Mouse (Mus musculus) common myeloid progenitor, adult 5-6 weeks (primary cell): ENCODE measurements at regions not wholly inside any gene's neighbourhood (a gene's known extent, or its start where the extent isn't known, plus 50 kb on each side); places are given as distances from the start of the nearest gene placed in this dataset.

Experiments
- ATAC-seq: replicated peaks from 2 replicates; pipeline ENCODE4 v1.8.0; 2016; ENCODE audit warnings: low read depth, mild to moderate bottlenecking, moderate TSS enrichment, inconsistent platforms; ENCODE audit not compliant: poor library complexity, severe bottlenecking

DNA sequence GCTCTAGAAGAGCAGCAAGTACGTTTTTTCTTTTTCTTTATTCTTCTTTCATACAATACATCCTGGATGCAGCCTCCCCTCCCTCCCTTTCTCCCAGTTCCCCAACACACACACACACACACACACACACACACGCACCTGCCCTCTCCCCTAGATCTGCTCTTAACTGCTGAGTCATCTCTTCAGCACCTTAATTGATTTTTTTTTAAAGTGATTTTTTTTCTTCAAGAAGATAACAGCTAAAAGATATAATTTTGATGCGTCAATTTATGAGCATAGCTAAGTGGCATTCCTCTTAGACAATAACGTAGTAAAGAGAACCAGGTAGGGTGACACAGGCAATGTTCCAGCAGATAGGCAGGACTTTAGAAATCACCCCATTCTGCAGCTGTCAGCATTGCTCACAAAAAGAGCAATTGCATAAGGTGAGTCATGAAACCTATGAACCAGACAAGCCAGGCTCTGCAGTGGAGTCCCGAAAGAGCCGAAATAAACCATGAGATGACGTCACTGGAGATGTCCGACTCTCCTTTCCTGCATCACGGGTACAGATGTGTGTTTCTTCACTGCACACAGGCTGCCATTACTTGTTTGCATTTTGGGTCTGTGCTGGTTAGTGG is 63.9 kb upstream of the Tnrc6a start:
- ATAC-seq: no peak

DNA sequence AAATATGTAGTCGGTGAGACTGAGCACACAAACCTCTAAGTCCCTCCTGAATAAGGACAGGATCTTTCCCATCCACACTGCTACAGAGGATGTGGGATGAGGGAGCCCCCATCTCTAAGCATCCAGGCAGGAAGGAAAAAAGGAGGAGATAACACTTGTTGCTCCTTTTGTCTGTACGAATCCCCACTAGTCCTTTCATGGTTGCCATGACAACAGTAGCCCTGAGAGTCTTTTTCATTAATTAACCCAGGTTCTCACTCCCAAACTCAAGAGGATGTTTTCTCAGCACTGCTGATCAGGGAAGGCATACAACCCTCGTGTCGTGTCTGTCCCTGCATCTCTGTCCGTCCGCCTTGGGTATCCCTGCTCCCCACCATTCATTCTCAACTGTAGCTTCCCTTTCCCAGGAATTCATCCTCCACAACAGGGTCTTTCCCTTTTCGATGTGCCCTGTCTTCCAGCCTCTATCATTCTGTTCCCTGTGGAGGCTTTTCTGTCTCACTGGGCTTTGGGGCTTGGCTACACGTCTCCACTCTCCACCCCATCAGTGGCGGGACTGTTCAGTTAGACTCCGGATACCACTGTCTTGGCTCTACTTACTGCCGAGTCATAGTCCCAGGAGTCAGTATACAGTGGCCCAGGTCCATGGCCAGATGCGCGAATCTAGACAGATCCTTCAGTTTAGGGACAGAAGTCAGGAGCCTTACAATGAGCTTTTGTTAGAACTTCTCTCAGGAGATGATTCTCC is 60.2 kb upstream of the Tnrc6a start:
- ATAC-seq: peak; percentile 58; the same call in 1 of the 2 replicates

DNA sequence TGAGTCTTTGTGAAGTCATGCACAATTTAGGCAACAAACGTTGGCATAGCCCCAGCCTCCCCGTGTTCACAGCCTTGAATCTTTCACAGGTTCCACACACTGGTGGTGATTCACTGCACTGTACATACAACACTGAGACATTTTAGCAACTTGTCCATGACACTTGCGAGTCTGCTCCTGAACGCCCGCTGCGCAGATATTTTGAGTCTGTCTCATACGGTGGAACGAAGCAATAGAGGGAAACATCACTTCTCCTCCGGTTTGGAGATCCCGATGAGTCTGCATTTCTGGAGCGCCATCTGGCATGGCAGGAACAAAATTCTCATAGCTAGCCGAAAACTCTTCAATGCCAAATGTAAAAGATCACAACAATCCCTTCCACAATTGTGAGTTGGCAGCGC is 57.7 kb upstream of the Tnrc6a start:
- ATAC-seq: no peak

DNA sequence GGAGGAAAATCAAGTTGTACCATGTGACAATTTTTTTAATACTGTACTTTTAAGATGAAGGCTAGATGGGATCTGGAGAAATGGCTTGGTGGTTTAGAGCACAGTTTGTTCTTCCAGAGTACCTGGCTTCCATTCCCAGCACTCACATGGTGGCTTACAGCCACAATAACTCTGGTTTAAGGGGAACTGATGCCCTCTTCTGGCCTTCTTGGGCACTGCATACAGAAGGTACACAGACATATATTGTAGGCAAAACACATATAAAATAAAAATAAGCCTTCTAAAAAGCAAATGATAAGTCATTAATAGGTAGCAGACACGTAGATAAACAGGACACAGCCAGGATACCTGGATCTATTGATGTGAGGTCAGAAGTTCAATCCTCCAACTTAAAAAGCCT is 56.3 kb upstream of the Tnrc6a start:
- ATAC-seq: no peak

DNA sequence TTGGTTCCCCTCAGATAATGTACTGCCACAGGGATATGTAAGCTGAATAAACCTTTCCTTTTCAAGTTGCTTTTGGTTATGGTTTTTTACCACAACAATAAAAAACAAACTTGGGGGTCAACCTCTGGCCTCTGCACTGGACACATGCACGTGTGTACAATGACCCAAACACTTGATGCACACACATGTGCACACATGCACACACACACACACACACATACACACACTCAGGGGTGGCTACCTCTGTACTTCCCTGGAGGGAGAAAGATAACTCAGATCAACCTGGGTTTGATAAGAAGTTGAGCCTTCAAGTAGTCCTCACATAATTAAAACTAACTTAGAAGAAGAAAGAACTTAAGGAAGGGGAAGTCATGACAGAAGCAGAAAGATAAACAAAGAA is 55.4 kb upstream of the Tnrc6a start:
- ATAC-seq: no peak

DNA sequence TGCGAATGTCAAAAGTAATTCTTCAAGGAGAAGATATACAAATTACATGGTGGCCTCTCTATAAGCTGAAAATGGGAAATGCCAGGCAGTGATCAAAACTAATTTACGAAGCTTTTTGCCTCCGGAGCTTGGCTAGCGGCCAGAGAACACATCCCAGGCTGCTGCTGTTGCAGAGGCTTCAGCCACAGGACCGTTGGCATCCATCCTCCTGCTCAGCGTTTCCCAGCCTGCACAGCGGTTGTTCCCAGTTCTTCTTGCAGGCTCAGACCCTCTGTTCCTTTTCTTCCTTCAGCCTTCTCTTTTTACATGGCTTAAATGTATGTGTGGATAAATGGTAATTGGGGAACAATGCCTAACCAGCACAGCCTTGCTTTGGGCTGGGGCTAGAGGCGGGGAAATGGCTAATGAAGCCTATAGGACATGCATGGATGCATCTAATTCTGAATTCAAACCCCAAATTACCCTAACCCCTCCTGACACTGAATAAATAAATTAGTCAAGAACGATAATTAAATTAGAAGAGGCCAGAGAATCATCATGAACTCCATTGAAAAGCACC is 54.9 kb upstream of the Tnrc6a start:
- ATAC-seq: no peak

DNA sequence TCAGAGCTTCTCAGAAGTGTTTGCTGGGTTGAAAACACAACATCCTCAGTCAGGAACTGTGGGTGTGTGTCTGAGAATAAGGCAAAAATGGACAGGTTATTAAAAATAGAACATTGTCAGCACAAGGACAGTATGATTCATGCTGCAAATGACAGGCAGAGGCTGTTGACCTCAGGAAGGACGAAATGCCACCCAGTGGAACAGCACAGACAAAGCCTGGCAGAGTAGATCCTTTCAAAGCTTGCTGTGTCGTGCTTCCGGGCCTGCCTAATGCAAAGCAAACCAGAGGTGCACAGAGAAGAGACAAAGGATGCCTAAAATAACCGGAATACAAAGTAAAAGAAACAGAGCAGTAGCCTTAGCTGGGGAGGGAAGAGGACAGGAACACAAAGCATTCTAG is 54.4 kb upstream of the Tnrc6a start:
- no peak for ATAC-seq

DNA sequence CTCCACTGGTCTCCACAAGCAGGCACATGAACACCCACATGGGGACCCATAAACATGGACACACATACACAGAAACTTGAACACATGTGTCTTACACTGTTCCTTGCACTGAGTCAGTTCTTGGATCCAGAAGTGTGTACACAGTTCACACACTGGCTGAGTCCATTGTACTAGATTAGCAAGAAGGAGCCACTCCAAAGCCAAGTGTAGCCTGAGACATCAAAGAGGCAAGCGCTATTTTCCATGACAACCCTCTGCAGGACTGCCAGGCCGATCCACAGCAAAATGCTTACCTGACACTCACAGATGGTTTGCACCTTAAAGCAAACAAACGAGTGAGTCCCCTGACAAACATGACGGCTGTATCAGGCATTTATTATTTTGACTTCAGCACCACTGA is 52.8 kb upstream of the Tnrc6a start:
- ATAC-seq: no peak
